Mouse (Mus musculus) midbrain, embryonic 13.5 days (tissue): ENCODE results near the gene Cap2. TPM values are rescaled to one million over a fixed set of nuclear protein-coding genes. Genes with fewer than 3 reads are reported as not detected.

ENCODE experiments used
- ATAC-seq: fragments of 200-750 bp; cut with Nextera tagmentation; 2 replicates; pipeline ENCODE4 v1.8.0; 2017; ENCODE audit warnings: mild to moderate bottlenecking, moderate TSS enrichment, moderate library complexity
- H3K27ac ChIP-seq: fragments of 300-500 bp; sonication (generic); 2 replicates; pipeline ENCODE4 v1.5.1; 2015; ENCODE audit warnings: inconsistent platforms, mild to moderate bottlenecking, moderate library complexity
- H3K27me3 ChIP-seq: fragments of 300-500 bp; sonication (generic); 2 replicates; pipeline ENCODE4 v1.6.1; 2015; ENCODE audit warnings: mild to moderate bottlenecking, inconsistent platforms
- H3K36me3 ChIP-seq: fragments of 300-500 bp; sonication (generic); 2 replicates; pipeline ENCODE4 v1.6.1; 2015; ENCODE audit warnings: mild to moderate bottlenecking, inconsistent platforms
- H3K4me1 ChIP-seq: fragments of 300-500 bp; sonication (generic); replicated peaks from 2 replicates; pipeline ENCODE4 v1.6.1; 2015; ENCODE audit warnings: inconsistent platforms
- H3K4me2 ChIP-seq: fragments of 300-500 bp; sonication (generic); replicated peaks from 2 replicates; pipeline ENCODE4 v1.6.1; 2015; ENCODE audit warnings: moderate library complexity, mild to moderate bottlenecking, inconsistent platforms
- H3K4me3 ChIP-seq: fragments of 300-500 bp; sonication (generic); replicated peaks from 2 replicates; pipeline ENCODE4 v1.5.1; 2015; ENCODE audit warnings: mild to moderate bottlenecking, inconsistent platforms
- H3K9ac ChIP-seq: fragments of 300-500 bp; sonication (generic); replicated peaks from 2 replicates; pipeline ENCODE4 v1.6.1; 2015; ENCODE audit warnings: mild to moderate bottlenecking, inconsistent platforms
- H3K9me3 ChIP-seq: fragments of 300-500 bp; sonication (generic); 2 replicates; pipeline ENCODE4 v1.6.1; 2016; ENCODE audit warnings: mild to moderate bottlenecking, inconsistent platforms
- WGBS: fragments of 180-500 bp; shearing (Covaris S2); methylation state at CpG from one replicate; pipeline ENCODE4 v1.1.7; 2015; 5-methylcytosine and 5-hydroxymethylcytosine counted together
- polyA plus RNA-seq: library from polyadenylated mRNA; unstranded; fragments of >200 nt; fragmentation: Nextera tagmentation; extraction: Ambion mirVana; gene quantifications from 2 replicates; pipeline ENCODE4 v1.2.1, GENCODE M21; 2015

Gene Cap2
- polyA plus RNA-seq, result 8.1 and 8.9 TPM in 2 replicates

- peak; percentile 90 for ATAC-seq
- H3K4me1 ChIP-seq, result peaks cover 11% of the 10 kb centered on the region; the same call in 1 of the 2 replicates
- no peaks in the 10 kb centered on the region for H3K36me3 ChIP-seq
- H3K4me3 ChIP-seq, result peak within 1 kb of the TSS; percentile 53
- H3K27me3 ChIP-seq, result no peaks in the 10 kb centered on the region
- no peaks in the 10 kb centered on the region for H3K9me3 ChIP-seq
- H3K9ac ChIP-seq, result peak within 1 kb of the TSS; percentile 64
- peak within 1 kb of the TSS; percentile 91 for H3K4me2 ChIP-seq
- 0 out of 2 replicates have a peak within 1 kb of the TSS, but pooled peaks have one; percentile 9 for H3K27ac ChIP-seq
- WGBS, result under 1% methylated on average over 30 of the region's 42 CpGs
Measured at GRCm38 (mm10) chr13:46501800-46502389, at the start of gene Cap2. Gene Cap2 (plus strand): TSS chr13:46501848.

- no peaks in the 10 kb centered on the region for H3K9me3 ChIP-seq
- ATAC-seq, result no peak
- no peak overlapping the region for H3K4me3 ChIP-seq
- H3K27ac ChIP-seq, result no peak overlapping the region
- 75% methylated on average over 10 of the region's 10 CpGs for WGBS
- no peaks in the 10 kb centered on the region for H3K36me3 ChIP-seq
- H3K27me3 ChIP-seq, result no peaks in the 10 kb centered on the region
- H3K9ac ChIP-seq, result no peak overlapping the region
- H3K4me2 ChIP-seq, result no peak overlapping the region
- H3K4me1 ChIP-seq, result 0 out of 2 replicates have a peak, but pooled peaks cover 2% of the 10 kb centered on the region
Measured at GRCm38 (mm10) chr13:46459546-46459945, 42.1 kb upstream of the Cap2 start.

- Histone ChIP-seq H3K36me3 (no peaks in the 10 kb centered on the region), H3K9ac (no peak overlapping the region), H3K4me3 (no peak overlapping the region), H3K4me2 (no peak overlapping the region), H3K9me3 (no peaks in the 10 kb centered on the region), H3K4me1 (0 out of 2 replicates have a peak, but pooled peaks cover 2% of the 10 kb centered on the region), H3K27ac (no peak overlapping the region), H3K27me3 (no peaks in the 10 kb centered on the region)
- ATAC-seq, result no peak
- 96% methylated on average over 4 of the region's 4 CpGs for WGBS
Measured at GRCm38 (mm10) chr13:46462280-46462679, 39.4 kb upstream of the Cap2 start.

GRCm38 (mm10) chr13:46463764-46464163 is 37.9 kb upstream of the Cap2 start:
- no peak overlapping the region for H3K27ac ChIP-seq
- 0 out of 2 replicates have a peak, but pooled peaks cover 2% of the 10 kb centered on the region for H3K4me1 ChIP-seq
- ATAC-seq, result no peak
- WGBS, result 86% methylated on average over 3 of the region's 3 CpGs
- no peaks in the 10 kb centered on the region for H3K27me3 ChIP-seq
- no peak overlapping the region for H3K9ac ChIP-seq
- H3K9me3 ChIP-seq, result no peaks in the 10 kb centered on the region
- no peaks in the 10 kb centered on the region for H3K36me3 ChIP-seq
- no peak overlapping the region for H3K4me3 ChIP-seq
- H3K4me2 ChIP-seq, result no peak overlapping the region

- Histone ChIP-seq H3K4me1 (no peaks in the 10 kb centered on the region), H3K9ac (no peak overlapping the region), H3K36me3 (no peaks in the 10 kb centered on the region), H3K4me2 (no peak overlapping the region), H3K27ac (no peak overlapping the region), H3K27me3 (no peaks in the 10 kb centered on the region), H3K9me3 (no peaks in the 10 kb centered on the region), H3K4me3 (no peak overlapping the region)
- WGBS, result 73% methylated on average over 8 of the region's 8 CpGs
- no peak for ATAC-seq
Measured at GRCm38 (mm10) chr13:46468251-46468650, 33.4 kb upstream of the Cap2 start.

GRCm38 (mm10) chr13:46469536-46469935 is 32.1 kb upstream of the Cap2 start:
- Histone ChIP-seq H3K9ac (no peak overlapping the region), H3K4me3 (no peak overlapping the region), H3K36me3 (no peaks in the 10 kb centered on the region), H3K27ac (no peak overlapping the region), H3K9me3 (no peaks in the 10 kb centered on the region), H3K4me2 (no peak overlapping the region), H3K27me3 (no peaks in the 10 kb centered on the region), H3K4me1 (no peaks in the 10 kb centered on the region)
- no peak for ATAC-seq
- WGBS, result 97% methylated on average over 2 of the region's 2 CpGs

GRCm38 (mm10) chr13:46481271-46481670 is 20.4 kb upstream of the Cap2 start:
- no peaks in the 10 kb centered on the region for H3K9me3 ChIP-seq
- no peaks in the 10 kb centered on the region for H3K4me1 ChIP-seq
- no peak overlapping the region for H3K4me2 ChIP-seq
- no peaks in the 10 kb centered on the region for H3K27me3 ChIP-seq
- 80% methylated on average over 3 of the region's 3 CpGs for WGBS
- no peak overlapping the region for H3K27ac ChIP-seq
- no peak for ATAC-seq
- no peak overlapping the region for H3K9ac ChIP-seq
- H3K36me3 ChIP-seq, result no peaks in the 10 kb centered on the region
- H3K4me3 ChIP-seq, result no peak overlapping the region

GRCm38 (mm10) chr13:46485605-46486004 is 16.0 kb upstream of the Cap2 start:
- no peak overlapping the region for H3K9ac ChIP-seq
- 81% methylated on average over 3 of the region's 3 CpGs for WGBS
- no peak overlapping the region for H3K4me2 ChIP-seq
- ATAC-seq, result no peak
- H3K4me3 ChIP-seq, result no peak overlapping the region
- H3K27ac ChIP-seq, result no peak overlapping the region
- H3K4me1 ChIP-seq, result no peaks in the 10 kb centered on the region
- H3K27me3 ChIP-seq, result no peaks in the 10 kb centered on the region
- H3K36me3 ChIP-seq, result no peaks in the 10 kb centered on the region
- no peaks in the 10 kb centered on the region for H3K9me3 ChIP-seq

- 67% methylated on average over 4 of the region's 4 CpGs for whole genome bisulfite sequencing
- no peak overlapping the region for H3K9ac ChIP-seq
- H3K36me3 ChIP-seq, result no peaks in the 10 kb centered on the region
- ATAC-seq, result no peak
- H3K4me3 ChIP-seq, result no peak overlapping the region
- H3K9me3 ChIP-seq, result no peaks in the 10 kb centered on the region
- no peak overlapping the region for H3K27ac ChIP-seq
- no peaks in the 10 kb centered on the region for H3K27me3 ChIP-seq
- no peaks in the 10 kb centered on the region for H3K4me1 ChIP-seq
- no peak overlapping the region for H3K4me2 ChIP-seq
Measured at GRCm38 (mm10) chr13:46488166-46488565, 13.5 kb upstream of the Cap2 start.

- no peaks in the 10 kb centered on the region for H3K27me3 ChIP-seq
- H3K4me2 ChIP-seq, result no peak overlapping the region
- ATAC-seq, result no peak
- no peak overlapping the region for H3K27ac ChIP-seq
- H3K36me3 ChIP-seq, result no peaks in the 10 kb centered on the region
- no peak overlapping the region for H3K9ac ChIP-seq
- H3K4me1 ChIP-seq, result no peaks in the 10 kb centered on the region
- H3K9me3 ChIP-seq, result no peaks in the 10 kb centered on the region
- H3K4me3 ChIP-seq, result no peak overlapping the region
- 42% methylated on average over 4 of the region's 4 CpGs for WGBS
Measured at GRCm38 (mm10) chr13:46490644-46491043, 11.0 kb upstream of the Cap2 start.

GRCm38 (mm10) chr13:46502390-46502891 is 793 bp downstream of the Cap2 start:
- no peaks in the 10 kb centered on the region for H3K9me3 ChIP-seq
- H3K36me3 ChIP-seq, result no peaks in the 10 kb centered on the region
- 0 out of 2 replicates have a peak overlapping the region, but pooled peaks have one; percentile 9 for H3K27ac ChIP-seq
- 7% methylated on average over 20 of the region's 20 CpGs for WGBS
- H3K9ac ChIP-seq, result peak overlapping the region; percentile 64
- ATAC-seq, result peak; percentile 89
- no peaks in the 10 kb centered on the region for H3K27me3 ChIP-seq
- peak overlapping the region; percentile 53 for H3K4me3 ChIP-seq
- peak overlapping the region; percentile 91 for H3K4me2 ChIP-seq
- peaks cover 11% of the 10 kb centered on the region; the same call in 1 of the 2 replicates for H3K4me1 ChIP-seq

- no peaks in the 10 kb centered on the region for H3K27me3 ChIP-seq
- no peak overlapping the region for H3K4me2 ChIP-seq
- no peak overlapping the region for H3K4me3 ChIP-seq
- no peak overlapping the region for H3K9ac ChIP-seq
- no peaks in the 10 kb centered on the region for H3K4me1 ChIP-seq
- WGBS, result 91% methylated on average over 7 of the region's 7 CpGs
- no peak overlapping the region for H3K27ac ChIP-seq
- no peaks in the 10 kb centered on the region for H3K36me3 ChIP-seq
- no peak for ATAC-seq
- no peaks in the 10 kb centered on the region for H3K9me3 ChIP-seq
Measured at GRCm38 (mm10) chr13:46507944-46508343, 6.3 kb downstream of the Cap2 start.

- no peak for ATAC-seq
- H3K9me3 ChIP-seq, result no peaks in the 10 kb centered on the region
- no peaks in the 10 kb centered on the region for H3K4me1 ChIP-seq
- H3K9ac ChIP-seq, result no peak overlapping the region
- no peak overlapping the region for H3K4me2 ChIP-seq
- 86% methylated on average over 4 of the region's 4 CpGs for WGBS
- H3K36me3 ChIP-seq, result no peaks in the 10 kb centered on the region
- H3K27me3 ChIP-seq, result no peaks in the 10 kb centered on the region
- H3K4me3 ChIP-seq, result no peak overlapping the region
- no peak overlapping the region for H3K27ac ChIP-seq
Measured at GRCm38 (mm10) chr13:46508823-46509222, 7.2 kb downstream of the Cap2 start.
